Mouse (Mus musculus): ENCODE data around the gene Dbnl.

DNA sequence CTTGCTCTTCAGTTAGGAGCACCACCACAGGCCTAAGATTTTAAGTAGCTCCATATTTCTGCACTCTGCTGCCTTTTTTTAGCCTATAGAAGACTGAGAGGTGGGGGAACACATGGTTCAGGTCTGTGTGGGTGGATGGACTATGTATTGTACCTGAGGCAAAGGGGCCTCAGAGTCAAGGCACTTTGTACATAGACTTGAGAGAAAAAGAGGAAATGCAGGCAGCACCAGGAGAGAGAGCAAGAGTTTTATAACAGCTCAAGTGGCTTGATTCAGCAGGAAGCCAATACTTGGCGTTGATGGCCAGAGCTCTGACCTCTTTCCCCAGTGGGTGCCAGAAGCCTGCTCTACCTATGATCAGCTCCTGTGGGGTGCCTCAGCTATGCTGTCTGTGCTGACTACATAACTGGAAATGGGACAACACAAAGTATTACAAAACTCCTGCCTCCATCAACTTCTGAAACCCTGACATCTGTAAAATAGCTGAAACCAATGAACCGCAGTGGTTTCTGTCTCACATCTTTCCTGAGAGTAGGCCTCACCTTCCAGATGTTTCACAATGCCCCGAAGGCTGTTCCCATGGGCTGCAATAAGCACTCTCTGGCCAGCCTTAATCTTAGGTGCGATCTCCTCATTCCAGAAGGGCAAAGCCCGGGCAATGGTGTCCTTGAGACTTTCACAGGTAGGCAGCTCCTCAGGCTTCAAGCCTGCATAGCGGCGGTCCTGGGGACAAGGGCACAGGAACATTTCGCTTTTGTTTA lies 14.3 kb downstream of the Dbnl start:
- TF ChIP-seq POLR2A (IDR thresholded peaks at IDR 0.05; ENCODE audit: insufficient read depth, low read depth, low read length) (no peak; the same call in 1 of the 2 replicates), CTCF (IDR thresholded peaks at IDR 0.05) (no peak)
